Mouse (Mus musculus): Measurements from ENCODE around the gene Papola. TPM values are rescaled to one million over a fixed set of nuclear protein-coding genes. Genes with fewer than 3 reads are reported as not detected.

Papola gene
- polyA plus RNA-seq (2012; rRNA removed; ENCODE audit: low replicate concordance), result 55.8 and 58.1 TPM in 2 replicates

DNA sequence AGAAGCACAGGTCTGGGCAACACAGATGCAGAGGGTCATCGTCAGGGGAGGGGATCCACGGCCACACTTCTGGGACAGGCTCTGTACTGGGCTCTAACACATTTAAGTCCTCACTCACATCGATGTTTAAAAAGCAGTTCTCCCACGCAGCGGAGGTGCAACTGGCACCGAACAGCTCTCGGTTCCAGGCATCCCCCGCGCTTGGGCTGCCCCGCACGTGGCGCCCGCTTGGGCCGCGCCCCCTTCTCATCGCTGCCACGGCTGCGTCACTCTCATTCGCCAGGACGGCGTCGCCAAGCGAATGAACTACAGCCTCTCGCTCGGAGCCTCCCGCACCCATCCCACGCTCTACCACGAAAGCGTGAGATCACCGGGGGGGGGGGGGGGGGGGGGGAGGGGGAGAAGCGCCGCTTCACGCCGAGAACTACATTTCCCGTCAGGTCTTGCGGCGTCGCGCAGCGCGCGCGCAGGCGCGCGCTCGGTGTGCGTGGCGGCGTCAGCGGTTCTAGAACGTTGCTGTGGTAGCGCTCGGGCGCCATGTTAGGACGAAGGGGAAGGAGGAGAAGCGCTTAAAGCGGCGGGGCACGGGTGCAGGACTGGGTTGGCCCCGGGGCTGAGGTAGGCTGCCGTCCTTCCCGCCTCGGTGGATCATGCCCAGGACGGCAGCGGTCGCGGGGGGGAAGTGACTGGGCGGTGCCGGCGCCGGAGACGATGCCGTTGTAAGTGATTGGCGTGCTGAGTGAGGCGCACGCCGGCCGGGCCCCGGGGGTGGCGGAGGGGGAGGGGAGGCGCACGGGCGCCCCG is at the start of gene Papola:
Gene Papola (plus strand): TSS at position 499 of the 804 bp plus-strand sequence.

Other genes starting within 250 kb of the Papola start
- 0.54 and 0.59 TPM in 2 replicates for gene Bdkrb2, start 221.5 kb upstream of the Papola start, polyA plus RNA-seq (2012; rRNA removed; ENCODE audit: low replicate concordance)
- gene Bdkrb1, start 181.6 kb upstream of the Papola start, polyA plus RNA-seq (2012; rRNA removed; ENCODE audit: low replicate concordance), result 0.14 and 0.31 TPM in 2 replicates
- 6.7 and 17.5 TPM in 2 replicates for gene Gskip, start 99.9 kb upstream of the Papola start, polyA plus RNA-seq (2012; rRNA removed; ENCODE audit: low replicate concordance)
- gene Atg2b, start 99.5 kb upstream of the Papola start, polyA plus RNA-seq (2012; rRNA removed; ENCODE audit: low replicate concordance), result 13.2 and 15.2 TPM in 2 replicates
- gene Ak7, start 78.7 kb upstream of the Papola start, polyA plus RNA-seq (2012; rRNA removed; ENCODE audit: low replicate concordance), result 0.06 TPM in 1 of 2 replicates, not detected in the other
- gene Vrk1, start 225.5 kb downstream of the Papola start, polyA plus RNA-seq (2012; rRNA removed; ENCODE audit: low replicate concordance), result 4.8 and 6.4 TPM in 2 replicates

All from mammary gland, adult 2 months (tissue).